Mouse (Mus musculus): ENCODE measurements around the gene Osbpl9.

DNA sequence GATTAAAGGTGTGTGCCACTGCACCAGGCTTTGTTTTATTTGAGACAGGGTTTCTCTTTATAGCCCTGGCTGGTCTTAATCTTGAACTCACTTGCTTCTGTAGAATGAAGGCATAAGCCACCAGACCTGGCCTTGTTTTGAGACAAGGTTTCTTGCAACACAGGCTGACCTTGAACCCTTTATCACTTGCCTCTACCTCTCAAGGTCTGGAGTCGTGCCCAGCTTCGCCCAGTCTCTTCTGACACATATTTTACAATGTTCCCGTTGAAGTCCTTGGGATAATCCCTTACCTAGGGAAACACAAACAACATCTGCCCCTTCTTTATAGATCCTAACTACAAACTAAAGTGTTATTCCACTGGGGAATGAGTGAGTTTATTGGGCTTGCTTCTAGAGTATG is 19.9 kb upstream of the Osbpl9 start:
- TF ChIP-seq CTCF (IDR thresholded peaks at IDR 0.05; ENCODE audit: low read depth, low read length) (no peak), POLR2A (IDR thresholded peaks at IDR 0.05; ENCODE audit: borderline replicate concordance, low read depth, low read length) (no peak)

Data from bone marrow macrophage, adult 2 months (primary cell).